Mouse (Mus musculus) retina, postnatal 7 days (tissue): ENCODE data around the gene Aar2.

Experiments
- DNase-seq: peaks from one replicate; pipeline ENCODE4 v3.0.0-alpha.2; 2012; ENCODE audit warnings: low read depth, low spot score

Gene Aar2

DNA sequence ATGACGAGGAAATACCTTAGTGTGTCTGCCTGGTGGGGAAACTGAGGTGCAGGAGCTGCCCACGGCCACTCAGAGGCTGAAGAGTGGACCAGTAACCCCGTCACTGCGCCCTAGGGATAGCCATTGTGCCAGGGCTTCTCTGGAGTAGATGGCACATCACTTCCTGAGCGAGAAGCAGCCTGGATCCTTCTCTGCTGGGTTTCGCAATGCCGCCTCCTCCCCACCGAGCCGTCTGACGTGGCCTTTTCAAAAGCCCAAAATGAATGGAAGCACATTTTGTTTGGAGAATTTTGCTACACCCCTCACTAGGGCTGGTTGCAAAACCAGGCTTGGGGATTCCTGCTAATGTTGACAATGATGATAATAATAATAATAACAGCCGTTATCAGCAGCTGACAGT, 70.2 kb downstream of the Aar2 start:
- no peak for DNase-seq
